Mouse (Mus musculus) forebrain, embryonic 11.5 days (tissue): Measurements from ENCODE around the gene Ppp1r14d. TPM values are rescaled to one million over a fixed set of nuclear protein-coding genes. Genes with fewer than 3 reads are reported as not detected.

ENCODE experiments used
- ATAC-seq: fragments of 200-750 bp; cut with Nextera tagmentation; replicated peaks from 2 replicates; pipeline ENCODE4 v1.8.0; 2017; ENCODE audit warnings: moderate TSS enrichment; ENCODE audit not compliant: low FRiP score
- DNase-seq: peaks from one replicate; pipeline ENCODE4 v3.0.0-alpha.2; 2017; ENCODE audit warnings: low spot score
- H3K27ac ChIP-seq: fragments of 300-500 bp; sonication (generic); 2 replicates; pipeline ENCODE4 v1.5.1; 2014; ENCODE audit warnings: low read depth, low read length
- H3K27me3 ChIP-seq: fragments of 300-500 bp; sonication (generic); 2 replicates; pipeline ENCODE4 v1.6.1; 2014; ENCODE audit warnings: mild to moderate bottlenecking, low read length, mixed read lengths; ENCODE audit not compliant: control insufficient read depth, insufficient read depth
- H3K36me3 ChIP-seq: fragments of 300-500 bp; sonication (generic); 2 replicates; pipeline ENCODE4 v1.6.1; 2014; ENCODE audit warnings: mild to moderate bottlenecking, low read length, moderate library complexity, mixed read lengths; ENCODE audit not compliant: control insufficient read depth, insufficient read depth
- H3K4me1 ChIP-seq: fragments of 300-500 bp; sonication (generic); replicated peaks from 2 replicates; pipeline ENCODE4 v1.6.1; 2014; ENCODE audit warnings: low read length, mixed read lengths; ENCODE audit not compliant: control insufficient read depth, insufficient read depth
- H3K4me2 ChIP-seq: fragments of 300-500 bp; sonication (generic); 2 replicates; pipeline ENCODE4 v1.6.1; 2014; ENCODE audit warnings: low read depth, mild to moderate bottlenecking, low read length, moderate library complexity, mixed read lengths; ENCODE audit not compliant: severe bottlenecking
- H3K4me3 ChIP-seq: fragments of 300-500 bp; sonication (generic); 2 replicates; pipeline ENCODE4 v1.5.1; 2014; ENCODE audit warnings: low read depth, low read length
- H3K9ac ChIP-seq: fragments of 300-500 bp; sonication (generic); 2 replicates; pipeline ENCODE4 v1.6.1; 2014; ENCODE audit warnings: low read length
- H3K9me3 ChIP-seq: fragments of 300-500 bp; sonication (generic); 2 replicates; pipeline ENCODE4 v1.6.1; 2016; ENCODE audit warnings: low read length, mixed read lengths; ENCODE audit not compliant: control insufficient read depth
- WGBS: fragments of 180-500 bp; shearing (Covaris S2); extraction: QIAGEN DNeasy Blood & Tissue Kit; methylation state at CpG from one replicate; pipeline ENCODE4 v1.1.7; 2014; 5-methylcytosine and 5-hydroxymethylcytosine counted together
- polyA plus RNA-seq: library from polyadenylated mRNA; unstranded; fragments of >200 nt; fragmentation: Nextera tagmentation; extraction: Ambion mirVana; gene quantifications from 2 replicates; pipeline ENCODE4 v1.2.1, GENCODE M21; 2014

The Ppp1r14d gene
- polyA plus RNA-seq, 1 experiment from 2014 or later = not detected

- no peak overlapping the region for H3K27ac ChIP-seq
- H3K9ac ChIP-seq = no peak overlapping the region
- no peak for DNase-seq
- no peaks in the 10 kb centered on the region for H3K36me3 ChIP-seq
- no peak overlapping the region for H3K4me3 ChIP-seq
- no peaks in the 10 kb centered on the region for H3K9me3 ChIP-seq
- no peaks in the 10 kb centered on the region for H3K4me1 ChIP-seq
- no peak overlapping the region for H3K4me2 ChIP-seq
- H3K27me3 ChIP-seq = no peaks in the 10 kb centered on the region
- ATAC-seq = no peak
- 94% methylated on average over 5 of the region's 5 CpGs for WGBS
These were observed 38.7 kb downstream of the Ppp1r14d start for GRCm38 (mm10) chr2:119190969-119191368.

- ATAC-seq = peak; percentile 73
- peak overlapping the region; percentile 24 for H3K4me3 ChIP-seq
- no peaks in the 10 kb centered on the region for H3K4me1 ChIP-seq
- H3K4me2 ChIP-seq = peak overlapping the region; percentile 54
- H3K9me3 ChIP-seq = no peaks in the 10 kb centered on the region
- H3K27ac ChIP-seq = no peak overlapping the region
- no peaks in the 10 kb centered on the region for H3K27me3 ChIP-seq
- 5% methylated on average over 15 of the region's 15 CpGs for WGBS
- peak; percentile 92 for DNase-seq
- no peaks in the 10 kb centered on the region; the same call in 1 of the 2 replicates for H3K36me3 ChIP-seq
- H3K9ac ChIP-seq = peak overlapping the region; percentile 16; the same call in 1 of the 2 replicates
These were observed 40.5 kb downstream of the Ppp1r14d start for GRCm38 (mm10) chr2:119189029-119189710.

- Histone ChIP-seq H3K9ac (no peak overlapping the region), H3K27me3 (no peaks in the 10 kb centered on the region)
These were observed 46.8 kb downstream of the Ppp1r14d start for GRCm38 (mm10) chr2:119182914-119183313.

GRCm38 (mm10) chr2:119177384-119177939, 52.2 kb downstream of the Ppp1r14d start:
- Histone ChIP-seq H3K4me1 (peaks cover 6% of the 10 kb centered on the region; the same call in 1 of the 2 replicates), H3K9ac (no peak overlapping the region), H3K27me3 (no peaks in the 10 kb centered on the region), H3K4me3 (no peak overlapping the region), H3K27ac (no peak overlapping the region), H3K4me2 (no peak overlapping the region), H3K9me3 (no peaks in the 10 kb centered on the region), H3K36me3 (no peaks in the 10 kb centered on the region)
- 85% methylated on average over 5 of the region's 5 CpGs for WGBS
- DNase-seq = no peak
- no peak for ATAC-seq

More at GRCm38 (mm10) chr2:119182914-119183313, 46.8 kb downstream of the Ppp1r14d start:
- H3K4me3 ChIP-seq = no peak overlapping the region
- H3K27ac ChIP-seq = no peak overlapping the region
- WGBS = 77% methylated on average over 7 of the region's 7 CpGs
- H3K9me3 ChIP-seq = no peaks in the 10 kb centered on the region
- ATAC-seq = no peak
- no peak for DNase-seq
- H3K4me2 ChIP-seq = no peak overlapping the region
- H3K4me1 ChIP-seq = no peaks in the 10 kb centered on the region
- no peaks in the 10 kb centered on the region; the same call in 1 of the 2 replicates for H3K36me3 ChIP-seq

- 66% methylated on average over 3 of the region's 3 CpGs for WGBS
- no peak for ATAC-seq
- peaks cover 6% of the 10 kb centered on the region; the same call in 1 of the 2 replicates for H3K4me1 ChIP-seq
- H3K9ac ChIP-seq = no peak overlapping the region
- DNase-seq = no peak
- no peaks in the 10 kb centered on the region for H3K27me3 ChIP-seq
- H3K36me3 ChIP-seq = no peaks in the 10 kb centered on the region
- H3K9me3 ChIP-seq = no peaks in the 10 kb centered on the region
- H3K4me3 ChIP-seq = no peak overlapping the region
- no peak overlapping the region for H3K4me2 ChIP-seq
- no peak overlapping the region for H3K27ac ChIP-seq
These were observed 52.9 kb downstream of the Ppp1r14d start for GRCm38 (mm10) chr2:119176761-119177160.

GRCm38 (mm10) chr2:119175614-119176013, 54.1 kb downstream of the Ppp1r14d start:
- WGBS = 71% methylated on average over 6 of the region's 6 CpGs
- Histone ChIP-seq H3K27me3 (no peaks in the 10 kb centered on the region), H3K27ac (no peak overlapping the region), H3K9ac (no peak overlapping the region), H3K4me3 (no peak overlapping the region), H3K36me3 (no peaks in the 10 kb centered on the region), H3K9me3 (no peaks in the 10 kb centered on the region), H3K4me1 (peaks cover 6% of the 10 kb centered on the region; the same call in 1 of the 2 replicates), H3K4me2 (no peak overlapping the region)
- ATAC-seq (no peak), DNase-seq (no peak)

- Histone ChIP-seq H3K4me3 (no peak overlapping the region), H3K27me3 (no peaks in the 10 kb centered on the region), H3K4me2 (no peak overlapping the region), H3K9ac (no peak overlapping the region; the same call in 1 of the 2 replicates), H3K9me3 (no peaks in the 10 kb centered on the region), H3K4me1 (peaks cover 6% of the 10 kb centered on the region; the same call in 1 of the 2 replicates), H3K27ac (no peak overlapping the region), H3K36me3 (no peaks in the 10 kb centered on the region)
- no peak for ATAC-seq
- WGBS = 61% methylated on average over 14 of the region's 14 CpGs
- no peak for DNase-seq
These were observed 54.8 kb downstream of the Ppp1r14d start for GRCm38 (mm10) chr2:119174866-119175265.

GRCm38 (mm10) chr2:119173991-119174651, 55.6 kb downstream of the Ppp1r14d start, which contains the start of gene Gm14137:
Gene Gm14137, plus strand, starts transcription at chr2:119174509.
- no peaks in the 10 kb centered on the region for H3K36me3 ChIP-seq
- no peak within 1 kb of the TSS for H3K27ac ChIP-seq
- H3K9me3 ChIP-seq = no peaks in the 10 kb centered on the region
- H3K4me3 ChIP-seq = no peak within 1 kb of the TSS
- H3K9ac ChIP-seq = no peak within 1 kb of the TSS; the same call in 1 of the 2 replicates
- DNase-seq (no peak), ATAC-seq (0 out of 2 replicates have a peak, but pooled peaks have one; percentile 18)
- WGBS = 36% methylated on average over 8 of the region's 8 CpGs
- H3K4me1 ChIP-seq = peaks cover 6% of the 10 kb centered on the region; the same call in 1 of the 2 replicates
- H3K27me3 ChIP-seq = no peaks in the 10 kb centered on the region
- no peak within 1 kb of the TSS for H3K4me2 ChIP-seq
